Mouse (Mus musculus) myocyte (in vitro differentiated cells): Measurements from ENCODE around the gene Fbxw8.

Experiments used
- CEBPB ChIP-seq: IDR thresholded peaks from 2 replicates; pipeline ENCODE4 v1.6.1; 2011; ENCODE audit warnings: mild to moderate bottlenecking, moderate library complexity; ENCODE audit not compliant: poor library complexity, insufficient read depth, severe bottlenecking
- E2F4 ChIP-seq: IDR thresholded peaks from one replicate; pipeline ENCODE4 v1.6.1; 2011; ENCODE audit warnings: mild to moderate bottlenecking, control low read depth, moderate library complexity; ENCODE audit not compliant: insufficient read depth
- MAX ChIP-seq: IDR thresholded peaks from one replicate; pipeline ENCODE4 v1.6.1; 2011; ENCODE audit warnings: low read depth, mild to moderate bottlenecking, control low read depth
- MYOD1 ChIP-seq, 3 experiments: IDR thresholded peaks; one replicate each; pipeline ENCODE4 v1.6.1; 2011; ENCODE audit warnings: control low read depth in 2 of 3, low read depth in 2 of 3, mild to moderate bottlenecking in 2 of 3, moderate library complexity in 1 of 3; ENCODE audit not compliant: insufficient read length in 2 of 3, control insufficient read depth in 1 of 3
- POLR2A ChIP-seq: IDR thresholded peaks from one replicate; pipeline ENCODE4 v1.6.1; 2011; ENCODE audit warnings: low read depth, mild to moderate bottlenecking, control low read depth, moderate library complexity; ENCODE audit not compliant: insufficient read length
- POLR2AphosphoS2 ChIP-seq: IDR thresholded peaks from one replicate; pipeline ENCODE4 v1.6.1; 2011; ENCODE audit warnings: low read depth, control low read depth; ENCODE audit not compliant: insufficient read length
- SRF ChIP-seq: IDR thresholded peaks from one replicate; pipeline ENCODE4 v1.6.1; 2011; ENCODE audit warnings: low read depth; ENCODE audit not compliant: control insufficient read depth, insufficient read length
- TCF12 ChIP-seq: IDR thresholded peaks from one replicate; pipeline ENCODE4 v1.6.1; 2011; ENCODE audit warnings: mild to moderate bottlenecking, control low read depth; ENCODE audit not compliant: poor library complexity, insufficient read depth, severe bottlenecking
- TCF3 ChIP-seq: IDR thresholded peaks from one replicate; pipeline ENCODE4 v1.6.1; 2011; ENCODE audit warnings: low read depth, control low read depth; ENCODE audit not compliant: insufficient read length

DNA sequence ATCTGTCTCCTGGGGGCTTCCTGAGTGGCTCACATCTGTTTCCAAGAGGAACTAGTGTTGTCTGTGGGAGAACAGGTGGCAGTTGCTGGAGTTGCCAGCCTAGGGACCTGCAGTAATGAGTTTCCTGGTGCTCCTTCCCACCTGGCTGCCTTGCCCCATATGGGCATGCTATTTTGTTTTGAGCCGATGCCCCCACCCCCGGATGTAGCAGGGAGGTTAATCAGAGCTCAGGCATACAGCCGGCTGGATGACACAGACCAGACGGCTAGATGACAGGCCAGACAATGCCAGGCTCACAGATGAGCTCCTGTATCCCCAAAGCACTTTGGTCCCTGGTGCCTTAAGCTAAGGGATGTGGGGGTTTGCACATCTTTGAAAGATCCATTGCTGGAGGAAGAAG, 121.9 kb downstream of the Fbxw8 start:
- TF ChIP-seq POLR2A (no peak), CEBPB (no peak), POLR2AphosphoS2 (no peak), TCF12 (no peak), E2F4 (no peak), MAX (no peak), MYOD1 (IDR thresholded peaks at IDR 0.05; ENCODE audit: control insufficient read depth in 1 of 3, insufficient read length in 2 of 3, low read depth in 2 of 3) (no peak), SRF (no peak), TCF3 (no peak)
